Comparison of ENCODE assay signal across 18 mouse cellular contexts in the genomic region with DNA sequence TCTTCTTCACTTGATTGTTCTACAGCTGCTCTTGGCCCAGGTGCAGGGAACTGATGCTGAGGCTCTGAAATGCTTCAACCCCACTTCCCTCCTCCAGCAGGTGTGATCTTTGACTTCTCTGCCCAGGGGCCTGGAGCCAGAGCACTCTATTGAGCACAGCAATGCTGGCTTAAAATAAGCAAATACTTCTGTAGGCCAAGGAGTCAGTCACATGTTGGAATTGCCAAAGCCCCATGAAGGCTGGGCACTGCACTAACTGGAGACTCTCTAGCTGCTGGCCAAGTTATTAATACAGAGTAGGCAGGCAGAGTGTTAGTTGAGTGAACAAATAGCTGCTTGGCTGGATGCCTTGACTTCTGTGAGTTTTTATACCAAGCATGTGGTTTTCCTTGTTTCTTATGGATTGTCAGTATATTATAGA. TPM values are rescaled to one million over a fixed set of nuclear protein-coding genes. Genes with fewer than 3 reads are reported as not detected.
DNase-seq lines count a peak whose midpoint lies in the region; ATAC-seq lines count a peak whose summit lies in the region.
"Had no signal": no experiment of that assay in that cellular context is flagged by ENCODE, and none has a peak within 500 bp of the region (broad histone marks: within the 10 kb centered on the region; RNA-seq: fewer than 3 reads in every experiment).

No protein-coding gene starts in this region.

- no peak overlapping the region for H3K9ac ChIP-seq in limb, embryonic 13.5 days
- no peak overlapping the region for H3K9ac ChIP-seq in heart, embryonic 16.5 days (ENCODE audit: low read length)
- H3K9ac ChIP-seq in forebrain, embryonic 13.5 days: no peak overlapping the region
- H3K9ac ChIP-seq: embryonic facial prominence, embryonic 13.5 days had no signal

- ATAC-seq in limb, embryonic 13.5 days (ENCODE audit: low FRiP score, low read depth): peak; percentile 48
- ATAC-seq in heart, embryonic 16.5 days (replicated peaks; ENCODE audit: extremely low read depth, insufficient read depth, low FRiP score): peak; percentile 68; the same call in 1 of the 2 replicates
- ATAC-seq in forebrain, embryonic 13.5 days: no peak
- ATAC-seq: activated CD4-positive, CD25-positive, alpha-beta regulatory T cell, adult 4 months had no signal

- H3K4me2 ChIP-seq in limb, embryonic 13.5 days (replicated peaks): no peak overlapping the region
- no peak overlapping the region for H3K4me2 ChIP-seq in heart, embryonic 16.5 days (ENCODE audit: low read depth, low read length)
- no peak overlapping the region for H3K4me2 ChIP-seq in forebrain, embryonic 13.5 days
- H3K4me2 ChIP-seq: embryonic facial prominence, embryonic 13.5 days had no signal

- H3K27ac ChIP-seq in limb, embryonic 13.5 days: no peak overlapping the region
- no peak overlapping the region for H3K27ac ChIP-seq in limb, embryonic 10.5 days
- H3K27ac ChIP-seq in heart, embryonic 16.5 days (ENCODE audit: low read length): peak overlapping the region; percentile 47
- no peak overlapping the region for H3K27ac ChIP-seq in forebrain, embryonic 13.5 days
- H3K27ac ChIP-seq: embryonic facial prominence, embryonic 13.5 days had no signal

- no peaks in the 10 kb centered on the region for H3K27me3 ChIP-seq in limb, embryonic 13.5 days
- no peaks in the 10 kb centered on the region for H3K27me3 ChIP-seq in limb, embryonic 10.5 days (ENCODE audit: low read depth, poor library complexity, severe bottlenecking)
- H3K27me3 ChIP-seq in heart, embryonic 16.5 days (ENCODE audit: control insufficient read depth, insufficient read depth, low read length): no peaks in the 10 kb centered on the region
- no peaks in the 10 kb centered on the region for H3K27me3 ChIP-seq in forebrain, embryonic 13.5 days
- H3K27me3 ChIP-seq: embryonic facial prominence, embryonic 13.5 days had no signal

- H3K4me1 ChIP-seq in limb, embryonic 13.5 days: peaks cover 6% of the 10 kb centered on the region; the same call in 1 of the 2 replicates
- peaks cover 4% of the 10 kb centered on the region for H3K4me1 ChIP-seq in limb, embryonic 10.5 days
- H3K4me1 ChIP-seq in heart, embryonic 16.5 days (ENCODE audit: control insufficient read depth, insufficient read depth, low read length): peaks cover 31% of the 10 kb centered on the region
- H3K4me1 ChIP-seq in forebrain, embryonic 13.5 days: peaks cover 19% of the 10 kb centered on the region

- peak; percentile 26 for DNase-seq in adrenal gland, postnatal 14 days
- no peak for DNase-seq in adrenal gland, postnatal 4 days (ENCODE audit: low spot score in 2 of 2)
- DNase-seq in limb, embryonic 10.5 days (ENCODE audit: low spot score): no peak
- peak; percentile 83 for DNase-seq in lung, postnatal 36 days
- DNase-seq in embryo, embryonic 10 days (ENCODE audit: low spot score): no peak
- DNase-seq: cerebellum, postnatal 25 days; kidney, postnatal 10 days; left cerebral cortex, postnatal 4 days had no signal

- H3K36me3 ChIP-seq in limb, embryonic 13.5 days: peaks cover 10% of the 10 kb centered on the region
- 0 out of 2 replicates have a peak, but pooled peaks cover 8% of the 10 kb centered on the region for H3K36me3 ChIP-seq in limb, embryonic 10.5 days
- H3K36me3 ChIP-seq in heart, embryonic 16.5 days (ENCODE audit: control insufficient read depth, insufficient read depth): no peaks in the 10 kb centered on the region
- H3K36me3 ChIP-seq in forebrain, embryonic 13.5 days (ENCODE audit: poor library complexity, severe bottlenecking): peaks cover 32% of the 10 kb centered on the region
- H3K36me3 ChIP-seq: embryonic facial prominence, embryonic 13.5 days; G1E had no signal

- H3K9me3 ChIP-seq in limb, embryonic 13.5 days: no peaks in the 10 kb centered on the region
- H3K9me3 ChIP-seq in limb, embryonic 10.5 days (replicated peaks): no peaks in the 10 kb centered on the region
- H3K9me3 ChIP-seq in heart, embryonic 16.5 days (replicated peaks; ENCODE audit: control insufficient read depth, low read length): no peaks in the 10 kb centered on the region
- H3K9me3 ChIP-seq in forebrain, embryonic 13.5 days (replicated peaks): no peaks in the 10 kb centered on the region
- H3K9me3 ChIP-seq: embryonic facial prominence, embryonic 13.5 days; G1E had no signal

- no peak overlapping the region for H3K4me3 ChIP-seq in limb, embryonic 13.5 days
- no peak overlapping the region for H3K4me3 ChIP-seq in limb, embryonic 10.5 days
- no peak overlapping the region for H3K4me3 ChIP-seq in heart, embryonic 16.5 days (ENCODE audit: low read length)
- no peak overlapping the region for H3K4me3 ChIP-seq in forebrain, embryonic 13.5 days
- H3K4me3 ChIP-seq: embryonic facial prominence, embryonic 13.5 days had no signal

RNA-seq across cellular contexts. Expression of a gene that starts 27.0 kb away (rescaled TPM):
- 42.0 and 45.7 TPM in 2 replicates for total RNA-seq in adrenal gland, postnatal 14 days (2021)
- total RNA-seq in adrenal gland, postnatal 4 days (2021): 10 to 100 TPM; 31.7 to 32.5 TPM
- 10.6 TPM in 2 replicates for polyA plus RNA-seq in limb, embryonic 13.5 days (2015; fragmentation: Nextera tagmentation; extraction: Ambion mirVana)
- 9.4 and 12.1 TPM in 2 replicates for polyA plus RNA-seq in limb, embryonic 10.5 days (2016; fragmentation: Nextera tagmentation; extraction: Ambion mirVana)
- 5.4 and 10.5 TPM in 2 replicates for polyA plus RNA-seq in heart, embryonic 16.5 days (2015; fragmentation: Nextera tagmentation; extraction: Ambion mirVana)
- polyA plus RNA-seq in forebrain, embryonic 13.5 days (2015; fragmentation: Nextera tagmentation; extraction: Ambion mirVana): 13.5 and 13.9 TPM in 2 replicates

RNA-seq across cellular contexts. Expression of a gene that starts 53.8 kb away (rescaled TPM):
- not detected in 2 replicates for total RNA-seq in adrenal gland, postnatal 14 days (2021)
- total RNA-seq in adrenal gland, postnatal 4 days (2021): not detected
- polyA plus RNA-seq in limb, embryonic 13.5 days (2015; fragmentation: Nextera tagmentation; extraction: Ambion mirVana): not detected in 2 replicates
- 0.15 TPM in 1 of 2 replicates, not detected in the other for polyA plus RNA-seq in limb, embryonic 10.5 days (2016; fragmentation: Nextera tagmentation; extraction: Ambion mirVana)
- 47.6 and 84.1 TPM in 2 replicates for polyA plus RNA-seq in heart, embryonic 16.5 days (2015; fragmentation: Nextera tagmentation; extraction: Ambion mirVana)
- polyA plus RNA-seq in forebrain, embryonic 13.5 days (2015; fragmentation: Nextera tagmentation; extraction: Ambion mirVana): not detected in 2 replicates
- total RNA-seq: G1E; midbrain, postnatal 0 days; neutrophil, adult 5-6 weeks had no signal
- polyA plus RNA-seq: activated CD4-positive, CD25-positive, alpha-beta regulatory T cell, adult 4 months; embryonic facial prominence, embryonic 13.5 days; G1E; intestine, embryonic 14.5 days; midbrain, postnatal 0 days; stomach, embryonic 14.5 days had no signal

RNA-seq across cellular contexts. Expression of a gene that starts 54.2 kb away (rescaled TPM):
- total RNA-seq in adrenal gland, postnatal 14 days (2021): 83.9 and 86.4 TPM in 2 replicates
- 100 to 1,000 TPM in 1 of 2 experiments, 10 to 100 TPM in 1; 99.9 to 102 TPM for total RNA-seq in adrenal gland, postnatal 4 days (2021)
- polyA plus RNA-seq in limb, embryonic 13.5 days (2015; fragmentation: Nextera tagmentation; extraction: Ambion mirVana): 318 and 331 TPM in 2 replicates
- 374 and 403 TPM in 2 replicates for polyA plus RNA-seq in limb, embryonic 10.5 days (2016; fragmentation: Nextera tagmentation; extraction: Ambion mirVana)
- polyA plus RNA-seq in heart, embryonic 16.5 days (2015; fragmentation: Nextera tagmentation; extraction: Ambion mirVana): 193 and 195 TPM in 2 replicates
- polyA plus RNA-seq in forebrain, embryonic 13.5 days (2015; fragmentation: Nextera tagmentation; extraction: Ambion mirVana): 298 and 305 TPM in 2 replicates

Comparison
In these comparisons a context has a peak if more than half of its experiments do, and no peak if none do; other contexts are left out.
1. DNase-seq: peak in adrenal gland, postnatal 14 days (single experiment) and lung, postnatal 36 days (single experiment); none in adrenal gland, postnatal 4 days (0 of 2), limb, embryonic 10.5 days (single experiment) and embryo, embryonic 10 days (single experiment).
2. RNA of a gene that starts 53.8 kb away (polyA plus RNA-seq): 47.6 to 84.1 TPM in heart, embryonic 16.5 days; 0.15 TPM in limb, embryonic 10.5 days, not detected in limb, embryonic 13.5 days and not detected in forebrain, embryonic 13.5 days; every median in the first group is over 10 times any median in the second.